Mouse (Mus musculus) intestine, embryonic 14.5 days (tissue): ENCODE data around the gene Kirrel3. TPM values are rescaled to one million over a fixed set of nuclear protein-coding genes. Genes with fewer than 3 reads are reported as not detected.

Source experiments
- ATAC-seq: fragments of 200-750 bp; cut with Nextera tagmentation; replicated peaks from 2 replicates; pipeline ENCODE4 v1.8.0; 2017; ENCODE audit warnings: low read depth, moderate number of reproducible peaks, moderate TSS enrichment, moderate library complexity; ENCODE audit not compliant: low FRiP score, low TSS enrichment
- DNase-seq: peaks from one replicate; pipeline ENCODE4 v3.0.0-alpha.2; 2018; ENCODE audit warnings: low spot score
- H3K27ac ChIP-seq: fragments of 300-500 bp; sonication (generic); 2 replicates; pipeline ENCODE4 v1.5.1; 2014; ENCODE audit warnings: low read depth, mild to moderate bottlenecking, control low read depth
- H3K27me3 ChIP-seq: fragments of 300-500 bp; sonication (generic); replicated peaks from 2 replicates; pipeline ENCODE4 v1.6.1; 2014; ENCODE audit warnings: low read length, control low read depth; ENCODE audit not compliant: control insufficient read depth, insufficient read depth
- H3K36me3 ChIP-seq: fragments of 300-500 bp; sonication (generic); 2 replicates; pipeline ENCODE4 v1.6.1; 2014; ENCODE audit warnings: low read length, control low read depth; ENCODE audit not compliant: control insufficient read depth, insufficient read depth
- H3K4me1 ChIP-seq: fragments of 300-500 bp; sonication (generic); replicated peaks from 2 replicates; pipeline ENCODE4 v1.6.1; 2014; ENCODE audit warnings: low read length, control low read depth, mixed read lengths; ENCODE audit not compliant: control insufficient read depth, insufficient read depth
- H3K4me2 ChIP-seq: fragments of 300-500 bp; sonication (generic); 2 replicates; pipeline ENCODE4 v1.6.1; 2014; ENCODE audit warnings: low read length
- H3K4me3 ChIP-seq: fragments of 300-500 bp; sonication (generic); 2 replicates; pipeline ENCODE4 v1.5.1; 2014; ENCODE audit warnings: low read depth, low read length, control low read depth, mixed read lengths
- H3K9ac ChIP-seq: fragments of 300-500 bp; sonication (generic); 2 replicates; pipeline ENCODE4 v1.6.1; 2014; ENCODE audit warnings: mild to moderate bottlenecking, low read length
- H3K9me3 ChIP-seq: fragments of 300-500 bp; sonication (generic); 2 replicates; pipeline ENCODE4 v1.6.1; 2016; ENCODE audit warnings: low read length, control low read depth; ENCODE audit not compliant: control insufficient read depth
- WGBS: fragments of 180-500 bp; shearing (Covaris S2); extraction: QIAGEN DNeasy Blood & Tissue Kit; methylation state at CpG from one replicate; pipeline ENCODE4 v1.1.7; 2014; 5-methylcytosine and 5-hydroxymethylcytosine counted together
- polyA plus RNA-seq: library from polyadenylated mRNA; unstranded; fragments of >200 nt; fragmentation: Nextera tagmentation; extraction: Ambion mirVana; gene quantifications from 2 replicates; pipeline ENCODE4 v1.2.1, GENCODE M21; 2014

The Kirrel3 gene
- polyA plus RNA-seq, 1 experiment from 2014 or later = 3.2 TPM

DNA sequence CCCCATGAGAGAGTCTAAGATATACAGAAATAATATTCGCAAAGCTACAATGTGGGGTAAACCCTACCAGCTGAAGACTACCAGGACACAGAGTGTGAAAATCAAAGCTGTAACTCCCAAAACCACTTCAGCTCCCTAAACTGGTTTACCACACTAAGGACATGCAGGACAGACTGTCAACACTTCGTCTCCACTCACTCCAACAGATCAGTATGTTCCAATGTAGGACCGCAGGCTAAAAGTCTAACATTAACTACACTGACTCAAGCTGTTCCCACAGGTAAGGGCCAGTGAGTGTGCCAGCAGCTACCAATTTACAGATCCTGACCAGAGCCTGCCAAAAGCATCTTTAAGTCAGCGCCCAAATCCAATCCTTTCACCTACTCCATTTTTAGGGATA lies 566.0 kb downstream of the Kirrel3 start:
- H3K4me2 ChIP-seq = no peak overlapping the region
- H3K4me3 ChIP-seq = no peak overlapping the region
- H3K27ac ChIP-seq = no peak overlapping the region
- H3K27me3 ChIP-seq = no peaks in the 10 kb centered on the region
- WGBS = 90% methylated on average over 4 of the region's 4 CpGs
- H3K9me3 ChIP-seq = no peaks in the 10 kb centered on the region
- ATAC-seq (no peak), DNase-seq (no peak)
- no peak overlapping the region for H3K9ac ChIP-seq
- no peaks in the 10 kb centered on the region for H3K4me1 ChIP-seq
- H3K36me3 ChIP-seq = peaks cover 30% of the 10 kb centered on the region

- Histone ChIP-seq H3K4me1 (no peaks in the 10 kb centered on the region), H3K9me3 (no peaks in the 10 kb centered on the region), H3K9ac (no peak overlapping the region), H3K27ac (no peak overlapping the region), H3K4me3 (no peak overlapping the region), H3K4me2 (no peak overlapping the region), H3K27me3 (no peaks in the 10 kb centered on the region), H3K36me3 (peaks cover 20% of the 10 kb centered on the region)
- WGBS = 88% methylated on average over 4 of the region's 4 CpGs
- ATAC-seq (no peak), DNase-seq (no peak)
Measured at GRCm38 (mm10) chr9:35052671-35053070, 567.0 kb downstream of the Kirrel3 start.

DNA sequence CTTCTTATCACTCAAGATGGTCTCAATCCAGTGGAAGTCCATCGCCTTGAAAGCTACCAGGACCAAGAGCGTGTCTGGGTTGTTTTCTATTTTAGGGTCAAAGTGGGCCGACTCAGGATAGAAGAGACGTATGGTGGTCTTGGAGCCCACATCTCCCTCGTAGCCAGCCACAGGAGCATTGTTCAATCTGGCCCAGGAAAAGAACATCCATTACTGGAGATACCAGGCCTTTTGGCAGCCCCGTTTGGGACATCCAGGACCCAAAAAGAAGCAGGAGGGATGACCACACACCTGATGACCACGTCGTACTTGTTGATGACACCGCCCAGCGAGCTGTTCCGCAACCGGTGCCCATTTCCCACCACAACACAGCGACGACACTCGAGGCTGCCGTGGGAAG lies 567.4 kb downstream of the Kirrel3 start:
- no peak overlapping the region for H3K4me3 ChIP-seq
- no peak overlapping the region for H3K4me2 ChIP-seq
- H3K4me1 ChIP-seq = no peaks in the 10 kb centered on the region
- H3K36me3 ChIP-seq = peaks cover 20% of the 10 kb centered on the region
- ATAC-seq = no peak
- H3K9ac ChIP-seq = no peak overlapping the region
- H3K27me3 ChIP-seq = no peaks in the 10 kb centered on the region
- no peak for DNase-seq
- H3K9me3 ChIP-seq = no peaks in the 10 kb centered on the region
- WGBS = 95% methylated on average over 16 of the region's 16 CpGs
- H3K27ac ChIP-seq = no peak overlapping the region

- Histone ChIP-seq H3K27me3 (no peaks in the 10 kb centered on the region), H3K9ac (no peak overlapping the region), H3K36me3 (peaks cover 20% of the 10 kb centered on the region), H3K4me2 (no peak overlapping the region), H3K27ac (no peak overlapping the region), H3K4me3 (no peak overlapping the region), H3K9me3 (no peaks in the 10 kb centered on the region), H3K4me1 (no peaks in the 10 kb centered on the region)
- WGBS = 89% methylated on average over 3 of the region's 3 CpGs
- no peak for ATAC-seq
- peak; percentile 29 for DNase-seq
Measured at GRCm38 (mm10) chr9:35053669-35054068, 568.0 kb downstream of the Kirrel3 start.

- H3K9ac ChIP-seq = no peak overlapping the region
- no peak for ATAC-seq
- no peaks in the 10 kb centered on the region for H3K9me3 ChIP-seq
- DNase-seq = peak; percentile 47
- H3K4me3 ChIP-seq = no peak overlapping the region
- no peaks in the 10 kb centered on the region for H3K27me3 ChIP-seq
- peaks cover 14% of the 10 kb centered on the region for H3K36me3 ChIP-seq
- no peak overlapping the region for H3K4me2 ChIP-seq
- no peaks in the 10 kb centered on the region for H3K4me1 ChIP-seq
- WGBS = 88% methylated on average over 11 of the region's 11 CpGs
- no peak overlapping the region for H3K27ac ChIP-seq
Measured at GRCm38 (mm10) chr9:35055528-35056330, 570.0 kb downstream of the Kirrel3 start.

DNA sequence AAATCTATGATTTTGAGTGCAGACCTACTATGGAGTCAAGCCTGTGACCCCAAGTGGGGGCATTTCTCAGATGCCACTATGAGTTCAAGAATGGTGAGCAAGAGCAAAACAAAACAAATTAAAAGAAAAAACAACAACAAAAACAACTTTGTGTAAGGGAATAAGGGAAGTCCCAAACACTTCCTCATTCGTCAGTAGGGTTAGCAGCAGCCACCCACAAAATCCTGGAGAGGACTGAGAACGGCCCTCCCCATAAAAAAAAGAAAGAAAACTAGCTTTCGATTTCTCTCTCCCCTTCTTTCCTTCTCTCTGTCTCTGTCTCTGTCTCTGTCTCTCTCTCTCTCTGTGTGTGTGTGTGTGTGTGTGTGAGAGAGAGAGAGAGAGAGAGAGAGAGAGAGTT lies 570.9 kb downstream of the Kirrel3 start:
- no peak for DNase-seq
- WGBS = 93% methylated on average over 3 of the region's 3 CpGs

GRCm38 (mm10) chr9:35057631-35058030 lies 571.9 kb downstream of the Kirrel3 start:
- 89% methylated on average over 6 of the region's 6 CpGs for WGBS
- no peaks in the 10 kb centered on the region for H3K27me3 ChIP-seq
- DNase-seq (peak; percentile 27), ATAC-seq (no peak)
- no peak overlapping the region for H3K4me3 ChIP-seq
- H3K9ac ChIP-seq = no peak overlapping the region
- H3K27ac ChIP-seq = no peak overlapping the region
- H3K36me3 ChIP-seq = peaks cover 13% of the 10 kb centered on the region
- no peaks in the 10 kb centered on the region for H3K4me1 ChIP-seq
- no peak overlapping the region for H3K4me2 ChIP-seq
- H3K9me3 ChIP-seq = no peaks in the 10 kb centered on the region

More for the DNA sequence above, 570.9 kb downstream of the Kirrel3 start:
- Histone ChIP-seq H3K9ac (no peak overlapping the region), H3K27ac (no peak overlapping the region), H3K9me3 (no peaks in the 10 kb centered on the region), H3K4me3 (no peak overlapping the region), H3K27me3 (no peaks in the 10 kb centered on the region), H3K36me3 (peaks cover 14% of the 10 kb centered on the region), H3K4me1 (no peaks in the 10 kb centered on the region), H3K4me2 (no peak overlapping the region)
- ATAC-seq = no peak

DNA sequence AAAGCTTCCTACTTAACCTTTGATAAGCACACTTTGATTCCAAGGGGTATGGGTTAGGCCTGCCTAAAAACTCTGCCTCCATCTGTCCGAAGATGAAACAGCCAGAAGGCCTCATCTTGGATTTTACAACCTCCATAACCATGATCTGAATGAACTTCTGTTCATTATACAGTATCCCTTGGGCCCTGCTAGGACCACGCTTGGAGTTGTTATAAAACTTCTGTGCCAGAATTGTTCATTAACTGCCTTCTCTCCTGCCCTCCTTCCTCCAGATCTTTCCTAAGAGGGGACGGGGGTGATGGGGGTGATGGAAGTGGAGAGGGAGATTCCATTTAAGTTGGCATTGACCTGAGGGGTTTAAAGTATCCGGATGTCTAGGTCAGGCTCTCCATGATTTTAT lies 572.5 kb downstream of the Kirrel3 start:
- no peak overlapping the region for H3K4me3 ChIP-seq
- peaks cover 8% of the 10 kb centered on the region for H3K36me3 ChIP-seq
- H3K9ac ChIP-seq = no peak overlapping the region
- H3K4me1 ChIP-seq = no peaks in the 10 kb centered on the region
- no peak overlapping the region for H3K4me2 ChIP-seq
- no peak overlapping the region for H3K27ac ChIP-seq
- H3K27me3 ChIP-seq = no peaks in the 10 kb centered on the region
- H3K9me3 ChIP-seq = no peaks in the 10 kb centered on the region
- no peak for ATAC-seq
- WGBS = 93% methylated on average over 4 of the region's 4 CpGs
- DNase-seq = peak; percentile 23
